Mouse (Mus musculus): ENCODE results near the gene Gm49396. TPM values are rescaled to one million over a fixed set of nuclear protein-coding genes. Genes with fewer than 3 reads are reported as not detected.

Gm49396 gene
- polyA plus RNA-seq, 1 experiment from 2014 or later = 9.2 TPM

GRCm38 (mm10) chr7:30579950-30580349 is 16.8 kb downstream of the Gm49396 start:
- Histone ChIP-seq H3K4me2 (ENCODE audit: low read depth, low read length) (no peak overlapping the region), H3K36me3 (ENCODE audit: control insufficient read depth, insufficient read depth, low read length) (peaks cover 53% of the 10 kb centered on the region), H3K27ac (ENCODE audit: low read length) (no peak overlapping the region), H3K27me3 (replicated peaks; ENCODE audit: control insufficient read depth, insufficient read depth, low read length) (no peaks in the 10 kb centered on the region), H3K9me3 (ENCODE audit: control insufficient read depth, low read length) (no peaks in the 10 kb centered on the region), H3K9ac (ENCODE audit: low read depth, low read length) (no peak overlapping the region), H3K4me3 (ENCODE audit: low read length) (no peak overlapping the region), H3K4me1 (ENCODE audit: control insufficient read depth, insufficient read depth, low read length) (no peaks in the 10 kb centered on the region)
- ATAC-seq = peak; percentile 92
- 84% methylated on average over 8 of the region's 8 CpGs for WGBS

GRCm38 (mm10) chr7:30581547-30581946 is 18.4 kb downstream of the Gm49396 start:
- H3K4me2 ChIP-seq (ENCODE audit: low read depth, low read length) = no peak overlapping the region
- H3K9me3 ChIP-seq (ENCODE audit: control insufficient read depth, low read length) = no peaks in the 10 kb centered on the region
- no peak overlapping the region for H3K27ac ChIP-seq (ENCODE audit: low read length)
- H3K4me3 ChIP-seq (ENCODE audit: low read length) = no peak overlapping the region
- no peak overlapping the region for H3K9ac ChIP-seq (ENCODE audit: low read depth, low read length)
- 96% methylated on average over 16 of the region's 16 CpGs for WGBS
- H3K36me3 ChIP-seq (ENCODE audit: control insufficient read depth, insufficient read depth, low read length) = peaks cover 53% of the 10 kb centered on the region
- peaks cover 2% of the 10 kb centered on the region; the same call in 1 of the 2 replicates for H3K4me1 ChIP-seq (ENCODE audit: control insufficient read depth, insufficient read depth, low read length)
- ATAC-seq = no peak
- no peaks in the 10 kb centered on the region for H3K27me3 ChIP-seq (replicated peaks; ENCODE audit: control insufficient read depth, insufficient read depth, low read length)

GRCm38 (mm10) chr7:30584339-30584738 is 21.2 kb downstream of the Gm49396 start:
- Histone ChIP-seq H3K27me3 (replicated peaks; ENCODE audit: control insufficient read depth, insufficient read depth, low read length) (no peaks in the 10 kb centered on the region), H3K9ac (ENCODE audit: low read depth, low read length) (no peak overlapping the region), H3K4me1 (ENCODE audit: control insufficient read depth, insufficient read depth, low read length) (peaks cover 13% of the 10 kb centered on the region), H3K4me3 (ENCODE audit: low read length) (no peak overlapping the region), H3K9me3 (ENCODE audit: control insufficient read depth, low read length) (no peaks in the 10 kb centered on the region), H3K4me2 (ENCODE audit: low read depth, low read length) (no peak overlapping the region), H3K36me3 (ENCODE audit: control insufficient read depth, insufficient read depth, low read length) (peaks cover 39% of the 10 kb centered on the region), H3K27ac (ENCODE audit: low read length) (no peak overlapping the region)
- 92% methylated on average over 10 of the region's 10 CpGs for WGBS
- ATAC-seq = no peak

DNA sequence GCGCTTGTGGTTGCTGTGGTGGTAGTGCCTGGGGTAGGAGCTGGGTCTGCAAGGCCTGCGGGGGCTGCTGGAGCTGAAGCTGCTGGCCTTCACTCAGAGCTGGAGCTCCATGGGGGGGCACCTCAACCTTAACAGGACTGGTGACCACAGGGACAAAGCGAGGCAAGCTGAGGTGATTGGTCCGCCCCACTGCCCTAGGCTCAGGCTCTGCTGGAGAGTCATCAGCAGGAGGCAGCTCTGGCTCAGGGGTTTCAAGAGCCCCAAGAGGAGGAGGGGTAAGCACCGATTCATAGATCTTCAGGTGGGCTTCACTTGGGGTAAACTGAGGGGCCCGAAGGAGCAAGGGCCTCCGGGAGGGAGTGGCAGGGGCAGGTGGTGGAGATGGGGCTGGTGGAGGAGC is 22.0 kb downstream of the Gm49396 start:
- Histone ChIP-seq H3K27ac (ENCODE audit: low read length) (no peak overlapping the region), H3K4me2 (ENCODE audit: low read depth, low read length) (no peak overlapping the region), H3K9ac (ENCODE audit: low read depth, low read length) (no peak overlapping the region), H3K27me3 (replicated peaks; ENCODE audit: control insufficient read depth, insufficient read depth, low read length) (no peaks in the 10 kb centered on the region), H3K36me3 (ENCODE audit: control insufficient read depth, insufficient read depth, low read length) (peaks cover 39% of the 10 kb centered on the region), H3K4me3 (ENCODE audit: low read length) (no peak overlapping the region), H3K4me1 (ENCODE audit: control insufficient read depth, insufficient read depth, low read length) (peaks cover 19% of the 10 kb centered on the region), H3K9me3 (ENCODE audit: control insufficient read depth, low read length) (no peaks in the 10 kb centered on the region)
- WGBS = 96% methylated on average over 7 of the region's 7 CpGs
- ATAC-seq = no peak

GRCm38 (mm10) chr7:30586455-30587020 is 23.4 kb downstream of the Gm49396 start:
- 91% methylated on average over 28 of the region's 28 CpGs for WGBS
- Histone ChIP-seq H3K27ac (ENCODE audit: low read length) (no peak overlapping the region), H3K4me3 (ENCODE audit: low read length) (no peak overlapping the region), H3K9ac (ENCODE audit: low read depth, low read length) (peak overlapping the region; percentile 95; the same call in 1 of the 2 replicates), H3K4me1 (ENCODE audit: control insufficient read depth, insufficient read depth, low read length) (peaks cover 21% of the 10 kb centered on the region), H3K4me2 (ENCODE audit: low read depth, low read length) (0 out of 2 replicates have a peak overlapping the region, but pooled peaks have one; percentile 87), H3K27me3 (replicated peaks; ENCODE audit: control insufficient read depth, insufficient read depth, low read length) (no peaks in the 10 kb centered on the region), H3K36me3 (ENCODE audit: control insufficient read depth, insufficient read depth, low read length) (peaks cover 30% of the 10 kb centered on the region), H3K9me3 (ENCODE audit: control insufficient read depth, low read length) (no peaks in the 10 kb centered on the region)
- no peak for ATAC-seq

- ATAC-seq = peak; percentile 16
- under 1% methylated on average over 64 of the region's 67 CpGs for WGBS
- H3K4me2 ChIP-seq (ENCODE audit: low read depth, low read length) = peak overlapping the region; percentile 87
These were observed 24.9 kb downstream of the Gm49396 start for GRCm38 (mm10) chr7:30587842-30588667.

DNA sequence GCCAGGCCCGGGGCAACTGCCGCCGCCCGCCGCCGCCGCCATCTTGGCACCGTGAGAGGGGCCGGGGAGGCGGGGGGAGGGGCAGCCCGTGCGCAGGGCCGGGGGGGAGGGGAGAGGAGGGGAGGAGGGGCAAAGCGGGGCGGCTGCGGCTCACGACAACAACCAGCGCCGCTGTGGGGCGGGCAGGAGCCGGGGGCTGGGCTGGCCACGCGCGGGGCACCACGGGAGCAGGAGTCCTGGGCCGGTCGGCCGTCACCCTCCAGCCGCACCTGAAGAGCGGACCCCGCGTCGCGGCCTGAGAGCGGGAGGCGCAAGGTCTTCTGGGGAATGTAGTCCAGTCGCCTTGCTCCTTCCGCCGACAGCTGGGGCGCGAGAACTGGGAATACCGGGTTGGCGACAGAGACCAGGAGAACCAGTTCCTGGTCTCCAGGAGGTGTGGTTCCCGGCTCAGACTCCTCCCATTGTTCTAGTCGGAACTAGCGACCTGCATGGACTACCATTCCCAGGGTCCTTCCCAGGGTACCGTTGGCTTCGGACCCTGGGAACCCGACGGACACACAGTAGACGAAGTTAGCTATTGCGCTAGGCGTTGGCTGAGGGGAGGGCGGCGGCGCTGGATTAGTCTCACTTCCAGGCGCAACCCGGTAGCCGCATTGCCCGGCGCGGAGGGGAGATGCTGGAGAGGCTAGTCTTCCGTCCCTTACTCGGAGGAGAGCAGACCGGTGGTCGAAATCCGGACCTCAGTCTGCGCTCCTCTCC is 25.7 kb downstream of the Gm49396 start, which contains the start of gene Kmt2b:
TSS of gene Kmt2b (minus strand) at position 51 of the 759 bp plus-strand sequence.
- peak within 1 kb of the TSS; percentile 98 for H3K4me3 ChIP-seq (ENCODE audit: low read length)
- 0% methylated on average over 51 of the region's 68 CpGs for WGBS
- H3K4me1 ChIP-seq (ENCODE audit: control insufficient read depth, insufficient read depth, low read length) = peaks cover 22% of the 10 kb centered on the region
- H3K27ac ChIP-seq (ENCODE audit: low read length) = peak within 1 kb of the TSS; percentile 96
- no peaks in the 10 kb centered on the region for H3K9me3 ChIP-seq (ENCODE audit: control insufficient read depth, low read length)
- no peaks in the 10 kb centered on the region for H3K27me3 ChIP-seq (replicated peaks; ENCODE audit: control insufficient read depth, insufficient read depth, low read length)
- H3K4me2 ChIP-seq (ENCODE audit: low read depth, low read length) = peak within 1 kb of the TSS; percentile 87
- peak within 1 kb of the TSS; percentile 95 for H3K9ac ChIP-seq (ENCODE audit: low read depth, low read length)
- peak; percentile 94 for ATAC-seq
- H3K36me3 ChIP-seq (ENCODE audit: control insufficient read depth, insufficient read depth, low read length) = peaks cover 16% of the 10 kb centered on the region

More at GRCm38 (mm10) chr7:30587842-30588667, 24.9 kb downstream of the Gm49396 start:
- Histone ChIP-seq H3K4me1 (ENCODE audit: control insufficient read depth, insufficient read depth, low read length) (peaks cover 21% of the 10 kb centered on the region), H3K27ac (ENCODE audit: low read length) (peak overlapping the region; percentile 96), H3K4me3 (ENCODE audit: low read length) (peak overlapping the region; percentile 98), H3K27me3 (replicated peaks; ENCODE audit: control insufficient read depth, insufficient read depth, low read length) (no peaks in the 10 kb centered on the region), H3K9ac (ENCODE audit: low read depth, low read length) (peak overlapping the region; percentile 95), H3K9me3 (ENCODE audit: control insufficient read depth, low read length) (no peaks in the 10 kb centered on the region), H3K36me3 (ENCODE audit: control insufficient read depth, insufficient read depth, low read length) (peaks cover 20% of the 10 kb centered on the region)

DNA sequence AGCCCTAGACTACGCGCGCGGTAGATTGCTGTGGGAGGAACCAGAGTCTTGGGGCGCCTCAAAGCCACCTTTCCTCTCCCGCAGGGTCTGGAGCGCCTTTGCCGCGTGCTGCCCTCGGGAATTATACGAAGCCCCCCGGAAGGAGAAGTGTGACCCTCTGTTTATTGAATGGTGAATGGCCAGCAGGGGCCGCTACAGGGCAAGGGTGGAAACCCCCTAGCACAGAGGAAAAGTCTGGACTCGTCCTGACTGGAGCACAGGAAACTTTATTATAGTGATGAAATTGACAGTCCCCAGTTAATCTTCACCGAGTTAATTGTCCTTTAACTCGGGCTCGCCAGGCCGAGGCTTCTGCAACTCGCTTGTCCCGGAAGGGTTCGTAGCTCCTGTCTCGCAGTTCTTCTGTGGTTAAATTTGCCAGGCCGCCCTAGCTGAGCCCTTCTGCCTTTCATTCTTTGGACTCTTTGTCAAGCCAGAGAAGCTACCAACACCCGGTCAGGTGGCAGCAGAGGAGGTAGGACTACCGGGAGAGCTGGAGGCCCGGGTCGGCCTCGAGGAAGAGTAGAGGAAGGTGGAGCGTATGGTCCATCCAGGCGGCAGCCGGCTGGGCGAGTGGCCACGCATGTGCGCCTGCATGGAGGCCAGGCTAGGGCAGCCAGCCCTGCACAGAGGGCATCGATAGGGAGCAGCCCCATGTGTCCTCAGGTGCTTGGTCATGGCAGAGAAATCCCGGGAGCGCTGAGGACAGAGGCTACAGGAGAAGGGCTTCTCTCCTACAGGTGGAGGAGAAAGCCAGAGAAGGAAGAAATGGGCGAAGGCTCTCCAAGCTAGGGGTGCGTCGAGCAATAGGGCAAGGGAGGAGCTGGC is 26.5 kb downstream of the Gm49396 start:
- 18% methylated on average over 40 of the region's 40 CpGs for WGBS
- Histone ChIP-seq H3K9me3 (ENCODE audit: control insufficient read depth, low read length) (no peaks in the 10 kb centered on the region), H3K27me3 (replicated peaks; ENCODE audit: control insufficient read depth, insufficient read depth, low read length) (no peaks in the 10 kb centered on the region), H3K4me1 (ENCODE audit: control insufficient read depth, insufficient read depth, low read length) (peaks cover 24% of the 10 kb centered on the region), H3K4me3 (ENCODE audit: low read length) (peak overlapping the region; percentile 98), H3K36me3 (ENCODE audit: control insufficient read depth, insufficient read depth, low read length) (peaks cover 8% of the 10 kb centered on the region), H3K4me2 (ENCODE audit: low read depth, low read length) (peak overlapping the region; percentile 87), H3K27ac (ENCODE audit: low read length) (peak overlapping the region; percentile 96), H3K9ac (ENCODE audit: low read depth, low read length) (peak overlapping the region; percentile 95)
- peak; percentile 76 for ATAC-seq

Data from intestine, embryonic 16.5 days (tissue).